Mouse (Mus musculus): ENCODE measurements around the gene D10Wsu102e. TPM values are rescaled to one million over a fixed set of nuclear protein-coding genes. Genes with fewer than 3 reads are reported as not detected.
"Not testable (repeated sequence)": the region's sequence is repeated elsewhere in the genome, so short reads cannot be mapped to it uniquely, and the experiment has no call there.

Gene D10Wsu102e
- polyA plus RNA-seq, 1 experiment from 2014 or later: 0.23 TPM

GRCm38 (mm10) chr10:83350689-83351088 is 9.3 kb upstream of the D10Wsu102e start:
- Histone ChIP-seq H3K4me1 (replicated peaks; ENCODE audit: control insufficient read depth, insufficient read depth) (0 out of 2 replicates have a peak, but pooled peaks cover 4% of the 10 kb centered on the region), H3K4me3 (ENCODE audit: low read depth, low read length) (no peak overlapping the region), H3K9ac (ENCODE audit: low read length) (no peak overlapping the region), H3K36me3 (ENCODE audit: control insufficient read depth, insufficient read depth, low read length) (no peaks in the 10 kb centered on the region), H3K27me3 (ENCODE audit: control insufficient read depth, insufficient read depth, low read length) (no peaks in the 10 kb centered on the region), H3K9me3 (ENCODE audit: control insufficient read depth, low read length) (no peaks in the 10 kb centered on the region), H3K27ac (replicated peaks) (no peak overlapping the region), H3K4me2 (replicated peaks; ENCODE audit: low read depth) (no peak overlapping the region)
- no peak for DNase-seq (ENCODE audit: low spot score)
- TF ChIP-seq EP300 (optimal IDR thresholded peaks at IDR 0.05) (no peak), CTCF (IDR thresholded peaks at IDR 0.05; ENCODE audit: low read depth) (no peak)
- ATAC-seq (ENCODE audit: low FRiP score, low TSS enrichment): no peak
- 93% methylated on average over 2 of the region's 2 CpGs for WGBS

- H3K4me3 ChIP-seq (ENCODE audit: low read depth, low read length); DNase-seq (ENCODE audit: low spot score): not testable (repeated sequence)
- WGBS: 95% methylated on average over 2 of the region's 4 CpGs
Observed at GRCm38 (mm10) chr10:83351779-83352178, 8.2 kb upstream of the D10Wsu102e start.

GRCm38 (mm10) chr10:83353680-83354332 is 6.2 kb upstream of the D10Wsu102e start:
- Histone ChIP-seq H3K36me3 (ENCODE audit: control insufficient read depth, insufficient read depth, low read length) (no peaks in the 10 kb centered on the region), H3K9me3 (ENCODE audit: control insufficient read depth, low read length) (no peaks in the 10 kb centered on the region), H3K4me3 (ENCODE audit: low read depth, low read length) (peak overlapping the region; percentile 23), H3K9ac (ENCODE audit: low read length) (peak overlapping the region; percentile 5; the same call in 1 of the 2 replicates), H3K27me3 (ENCODE audit: control insufficient read depth, insufficient read depth, low read length) (no peaks in the 10 kb centered on the region), H3K4me1 (replicated peaks; ENCODE audit: control insufficient read depth, insufficient read depth) (0 out of 2 replicates have a peak, but pooled peaks cover 4% of the 10 kb centered on the region), H3K27ac (replicated peaks) (no peak overlapping the region; the same call in 1 of the 2 replicates), H3K4me2 (replicated peaks; ENCODE audit: low read depth) (peak overlapping the region; percentile 37)
- TF ChIP-seq EP300 (optimal IDR thresholded peaks at IDR 0.05) (no peak), CTCF (IDR thresholded peaks at IDR 0.05; ENCODE audit: low read depth) (no peak)
- ATAC-seq (ENCODE audit: low FRiP score, low TSS enrichment): no peak
- WGBS: 14% methylated on average over 14 of the region's 14 CpGs
- DNase-seq (ENCODE audit: low spot score): no peak

More at GRCm38 (mm10) chr10:83351779-83352178, 8.2 kb upstream of the D10Wsu102e start:
- not testable (repeated sequence) for H3K9ac ChIP-seq (ENCODE audit: low read length); H3K36me3 ChIP-seq (ENCODE audit: control insufficient read depth, insufficient read depth, low read length); H3K27me3 ChIP-seq (ENCODE audit: control insufficient read depth, insufficient read depth, low read length); H3K27ac ChIP-seq (replicated peaks); ATAC-seq (ENCODE audit: low FRiP score, low TSS enrichment); H3K4me2 ChIP-seq (replicated peaks; ENCODE audit: low read depth); H3K4me1 ChIP-seq (replicated peaks; ENCODE audit: control insufficient read depth, insufficient read depth); H3K9me3 ChIP-seq (ENCODE audit: control insufficient read depth, low read length)

GRCm38 (mm10) chr10:83354333-83354719 is 5.7 kb upstream of the D10Wsu102e start:
- ATAC-seq (ENCODE audit: low FRiP score, low TSS enrichment) (no peak), DNase-seq (ENCODE audit: low spot score) (no peak)
- Histone ChIP-seq H3K9me3 (ENCODE audit: control insufficient read depth, low read length) (no peaks in the 10 kb centered on the region), H3K27ac (replicated peaks) (no peak overlapping the region; the same call in 1 of the 2 replicates), H3K4me2 (replicated peaks; ENCODE audit: low read depth) (peak overlapping the region; percentile 37), H3K27me3 (ENCODE audit: control insufficient read depth, insufficient read depth, low read length) (no peaks in the 10 kb centered on the region), H3K9ac (ENCODE audit: low read length) (peak overlapping the region; percentile 5; the same call in 1 of the 2 replicates), H3K4me1 (replicated peaks; ENCODE audit: control insufficient read depth, insufficient read depth) (0 out of 2 replicates have a peak, but pooled peaks cover 4% of the 10 kb centered on the region), H3K36me3 (ENCODE audit: control insufficient read depth, insufficient read depth, low read length) (no peaks in the 10 kb centered on the region), H3K4me3 (ENCODE audit: low read depth, low read length) (peak overlapping the region; percentile 23; the same call in 1 of the 2 replicates)
- TF ChIP-seq CTCF (IDR thresholded peaks at IDR 0.05; ENCODE audit: low read depth) (peak; percentile 66), EP300 (optimal IDR thresholded peaks at IDR 0.05) (no peak)
- WGBS: 42% methylated on average over 8 of the region's 8 CpGs

- H3K4me1 ChIP-seq (replicated peaks; ENCODE audit: control insufficient read depth, insufficient read depth): 0 out of 2 replicates have a peak, but pooled peaks cover 4% of the 10 kb centered on the region
- H3K4me3 ChIP-seq (ENCODE audit: low read depth, low read length): no peak overlapping the region
- H3K27me3 ChIP-seq (ENCODE audit: control insufficient read depth, insufficient read depth, low read length): no peaks in the 10 kb centered on the region
- H3K27ac ChIP-seq (replicated peaks): no peak overlapping the region
- DNase-seq (ENCODE audit: low spot score) (no peak), ATAC-seq (ENCODE audit: low FRiP score, low TSS enrichment) (no peak)
- TF ChIP-seq CTCF (IDR thresholded peaks at IDR 0.05; ENCODE audit: low read depth) (no peak), EP300 (optimal IDR thresholded peaks at IDR 0.05) (no peak)
- H3K9ac ChIP-seq (ENCODE audit: low read length): no peak overlapping the region
- 75% methylated on average over 12 of the region's 12 CpGs for WGBS
- H3K36me3 ChIP-seq (ENCODE audit: control insufficient read depth, insufficient read depth, low read length): no peaks in the 10 kb centered on the region
- no peak overlapping the region for H3K4me2 ChIP-seq (replicated peaks; ENCODE audit: low read depth)
- no peaks in the 10 kb centered on the region for H3K9me3 ChIP-seq (ENCODE audit: control insufficient read depth, low read length)
Observed at GRCm38 (mm10) chr10:83356416-83356815, 3.6 kb upstream of the D10Wsu102e start.

- H3K4me3 ChIP-seq (ENCODE audit: low read depth, low read length): peak overlapping the region; percentile 82
- peak overlapping the region; percentile 95 for H3K4me2 ChIP-seq (replicated peaks; ENCODE audit: low read depth)
- DNase-seq (ENCODE audit: low spot score) (no peak), ATAC-seq (ENCODE audit: low FRiP score, low TSS enrichment) (no peak)
- no peaks in the 10 kb centered on the region for H3K27me3 ChIP-seq (ENCODE audit: control insufficient read depth, insufficient read depth, low read length)
- no peaks in the 10 kb centered on the region for H3K9me3 ChIP-seq (ENCODE audit: control insufficient read depth, low read length)
- no peak overlapping the region for H3K9ac ChIP-seq (ENCODE audit: low read length)
- H3K36me3 ChIP-seq (ENCODE audit: control insufficient read depth, insufficient read depth, low read length): peaks cover 7% of the 10 kb centered on the region; the same call in 1 of the 2 replicates
- 84% methylated on average over 4 of the region's 4 CpGs for WGBS
- H3K27ac ChIP-seq (replicated peaks): peak overlapping the region; percentile 37; the same call in 1 of the 2 replicates
- no peaks in the 10 kb centered on the region for H3K4me1 ChIP-seq (replicated peaks; ENCODE audit: control insufficient read depth, insufficient read depth)
- TF ChIP-seq EP300 (optimal IDR thresholded peaks at IDR 0.05): no peak
- TF ChIP-seq CTCF (IDR thresholded peaks at IDR 0.05; ENCODE audit: low read depth): no peak
Observed at GRCm38 (mm10) chr10:83359451-83359850, 570 bp upstream of the D10Wsu102e start.
